Mouse (Mus musculus) heart, postnatal 36 days (tissue): ENCODE measurements at regions not wholly inside any gene's neighbourhood (a gene's known extent, or its start where the extent isn't known, plus 50 kb on each side); places are given as distances from the start of the nearest gene placed in this dataset.

Experiments
- DNase-seq, 2 experiments: peaks; one replicate each; pipeline ENCODE4 v3.0.0; 2021 to 2022
- intact Hi-C: fragments of 180-260 bp; cut with DNase I; formaldehyde crosslinking; loops from one replicate; pipeline ENCODE4 v1.15.1; 2025

- no peak for DNase-seq
- intact Hi-C loops: no loop called here
Measured at GRCm38 (mm10) chr13:115676836-115677235, 575.1 kb upstream of the Itga1 start.

DNA sequence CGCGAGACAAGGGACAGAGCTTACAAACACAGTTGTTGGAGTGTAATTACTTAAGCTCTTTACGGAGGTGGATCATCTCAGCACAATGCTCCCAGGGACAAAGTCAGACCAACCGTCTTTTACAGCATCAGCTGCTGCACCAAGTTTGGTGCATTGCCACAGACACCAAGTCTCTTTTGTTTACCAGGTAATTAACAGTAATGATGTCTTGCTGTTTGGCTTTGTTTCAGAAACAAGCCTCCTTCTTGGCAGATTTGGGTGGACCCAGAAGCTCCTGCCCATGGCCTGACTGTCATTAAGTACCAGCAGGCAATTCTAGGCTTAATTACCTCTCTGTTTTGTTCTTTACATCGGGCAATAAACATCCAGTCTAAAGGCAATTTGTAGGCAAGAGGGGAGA, 572.0 kb upstream of the Itga1 start:
- intact Hi-C loops: no loop called here
- no peak for DNase-seq

DNA sequence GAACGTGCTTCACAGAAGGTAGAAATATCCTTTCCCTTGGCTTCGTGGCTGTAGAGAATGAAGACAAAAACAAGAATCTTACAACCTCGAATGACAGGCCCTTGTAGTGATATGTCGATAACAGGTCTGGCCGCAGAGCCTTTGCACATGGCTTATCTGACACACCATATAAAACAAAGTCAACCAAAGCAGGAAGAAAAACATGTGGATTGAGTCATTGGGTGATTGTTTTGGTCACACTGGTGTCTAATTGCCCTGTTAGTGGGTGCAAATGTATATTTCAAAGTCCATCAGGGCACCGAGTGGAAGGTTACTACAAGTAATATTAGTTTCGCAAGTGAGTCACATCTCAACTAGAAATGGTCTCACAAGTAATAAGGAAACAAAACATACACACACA, 569.9 kb upstream of the Itga1 start:
- intact Hi-C loops: no loop called here
- DNase-seq: no peak

DNA sequence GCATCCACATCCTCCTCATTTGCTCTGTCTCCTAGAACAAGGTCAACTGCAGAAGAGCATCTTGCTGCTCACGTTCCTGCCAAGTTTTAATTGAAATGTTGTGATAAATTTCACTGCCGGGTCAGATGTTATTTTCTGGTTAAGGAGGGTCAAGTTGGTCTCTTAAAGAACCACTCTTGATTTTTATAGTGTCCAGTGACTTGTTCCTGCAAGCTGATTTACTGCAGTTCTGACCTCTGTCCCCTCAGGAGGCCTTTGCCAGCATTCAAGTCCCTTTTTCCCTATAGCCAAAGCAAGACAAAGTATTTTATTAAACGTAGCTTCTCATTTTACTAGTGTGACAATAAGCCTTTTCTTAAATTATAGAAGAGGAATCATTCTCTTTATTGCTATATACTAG, 567.8 kb upstream of the Itga1 start:
- intact Hi-C loops: no loop called here
- no peak for DNase-seq

GRCm38 (mm10) chr13:115655134-115655533, 553.4 kb upstream of the Itga1 start:
- intact Hi-C loops: no loop called here
- DNase-seq: no peak

GRCm38 (mm10) chr13:115652935-115653334, 551.2 kb upstream of the Itga1 start:
- intact Hi-C loops: no loop called here
- DNase-seq: no peak

DNA sequence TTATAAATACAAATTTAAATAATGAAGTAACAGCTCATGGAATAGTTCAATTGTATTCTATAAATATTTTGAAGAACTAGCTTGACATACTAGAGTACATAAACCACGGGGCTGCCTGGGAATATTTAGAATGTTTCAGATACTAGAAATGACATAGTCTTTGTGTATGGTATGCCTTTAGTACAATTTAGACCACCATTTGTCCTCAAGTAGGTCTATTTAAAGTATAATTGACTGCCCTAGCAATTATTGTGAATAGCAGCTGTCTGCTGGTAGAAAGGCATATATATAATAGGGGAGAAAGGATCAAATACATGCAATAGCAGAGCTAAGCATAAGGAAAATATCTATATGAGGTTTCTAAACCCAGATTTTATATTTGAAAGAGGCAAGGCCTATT, 550.6 kb upstream of the Itga1 start:
- intact Hi-C loops: no loop called here
- no peak for DNase-seq

GRCm38 (mm10) chr13:115631410-115632105, 529.8 kb upstream of the Itga1 start:
- intact Hi-C loops: no loop called here
- no peak for DNase-seq

GRCm38 (mm10) chr13:115630603-115631002, 528.8 kb upstream of the Itga1 start:
- DNase-seq: no peak
- intact Hi-C loops: no loop called here

GRCm38 (mm10) chr13:115613174-115613573, 511.4 kb upstream of the Itga1 start:
- DNase-seq: no peak

GRCm38 (mm10) chr13:115606441-115606840, 504.7 kb upstream of the Itga1 start:
- DNase-seq: no peak
- intact Hi-C loops: no loop called here

More at GRCm38 (mm10) chr13:115613174-115613573, 511.4 kb upstream of the Itga1 start:
- intact Hi-C loops: no loop called here

DNA sequence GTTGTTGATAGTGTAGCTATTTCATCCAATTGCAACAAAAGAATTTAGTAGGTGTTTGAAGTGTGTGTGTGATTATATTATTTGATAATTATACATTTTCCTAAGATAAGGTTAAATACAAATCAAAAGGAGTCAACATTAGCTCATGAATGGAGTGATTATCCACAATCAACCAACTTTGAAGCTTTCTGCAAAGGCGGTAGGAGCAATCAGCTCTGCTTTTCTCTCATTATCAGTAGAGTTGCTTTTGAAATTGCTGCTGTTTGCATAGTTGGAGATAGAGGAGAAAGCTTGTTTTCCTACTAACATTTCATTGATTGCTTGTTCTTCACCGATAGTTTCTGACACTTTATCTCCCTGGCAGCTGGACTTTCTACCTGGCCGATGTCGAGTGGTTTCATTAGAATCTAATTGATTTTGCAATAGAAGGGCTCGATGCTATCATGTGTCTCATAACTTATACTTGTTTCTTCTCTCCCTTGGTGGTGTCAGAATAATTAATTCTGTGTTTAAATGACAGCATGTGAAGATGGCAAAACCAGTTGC, 493.4 kb upstream of the Itga1 start:
- intact Hi-C loops: no loop called here
- DNase-seq: no peak

- intact Hi-C loops: no loop called here
- DNase-seq: no peak
Measured at GRCm38 (mm10) chr13:115575967-115576366, 474.2 kb upstream of the Itga1 start.

DNA sequence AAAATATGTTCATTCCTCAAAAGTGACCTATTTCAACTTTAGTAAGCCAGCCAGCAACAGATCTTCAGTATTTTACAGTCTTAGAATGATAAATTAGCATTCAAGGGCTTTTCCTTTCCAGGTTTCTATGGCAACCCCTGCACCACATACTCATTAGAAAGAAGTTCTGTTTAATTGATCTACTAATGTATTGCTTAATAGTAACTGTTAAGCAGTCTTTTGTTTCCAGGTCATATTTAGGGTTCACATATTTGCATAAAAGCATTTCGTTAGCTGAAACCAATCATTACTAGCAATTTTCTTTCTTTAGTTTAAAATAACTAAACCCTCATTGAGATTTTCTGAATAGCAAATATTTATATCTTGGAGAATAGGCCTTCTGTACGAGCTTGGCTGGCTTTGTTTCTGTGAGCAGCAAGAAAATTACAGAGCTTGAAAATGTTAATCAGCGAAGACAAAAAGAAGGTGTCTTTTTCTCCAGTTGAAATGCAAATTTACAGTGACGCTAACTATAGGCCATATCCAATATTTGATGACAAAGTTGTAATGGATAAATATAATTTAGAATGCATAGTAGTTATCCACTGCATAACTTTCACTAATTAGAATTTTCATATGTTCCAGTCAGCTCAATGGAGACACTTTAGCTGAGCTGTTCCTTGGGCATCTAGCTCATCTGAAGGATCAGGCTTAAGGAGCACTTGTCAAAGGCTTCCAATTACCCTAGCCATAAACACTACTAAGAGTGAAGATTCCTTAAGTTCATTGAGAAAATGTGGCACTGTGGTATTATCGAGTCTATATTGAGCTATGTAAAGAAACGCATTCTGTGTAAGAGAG, 473.5 kb upstream of the Itga1 start:
- intact Hi-C loops: no loop called here
- no peak for DNase-seq

GRCm38 (mm10) chr13:115541167-115541566, 439.4 kb upstream of the Itga1 start:
- DNase-seq: no peak
- intact Hi-C loops: no loop called here

DNA sequence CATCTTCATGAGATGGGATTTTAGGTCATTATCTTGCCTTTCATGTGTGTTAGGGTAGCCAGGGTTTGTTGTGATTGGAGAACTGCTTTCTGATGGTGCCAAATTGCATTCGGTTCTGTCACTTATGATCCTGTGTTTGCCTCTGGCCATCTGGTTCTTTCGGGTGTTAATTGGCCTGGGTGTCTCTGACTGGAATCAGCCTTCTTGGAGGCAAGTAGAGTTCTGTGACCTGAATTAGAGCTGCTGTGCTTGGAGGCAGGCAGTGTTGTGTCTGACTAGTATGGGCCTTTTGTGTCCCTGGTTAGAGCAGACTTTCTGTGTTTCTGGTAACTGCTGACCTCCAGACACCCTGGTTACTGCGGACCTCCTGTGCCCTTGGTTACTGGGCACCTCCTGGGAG, 434.1 kb upstream of the Itga1 start:
- DNase-seq: no peak
- intact Hi-C loops: no loop called here

DNA sequence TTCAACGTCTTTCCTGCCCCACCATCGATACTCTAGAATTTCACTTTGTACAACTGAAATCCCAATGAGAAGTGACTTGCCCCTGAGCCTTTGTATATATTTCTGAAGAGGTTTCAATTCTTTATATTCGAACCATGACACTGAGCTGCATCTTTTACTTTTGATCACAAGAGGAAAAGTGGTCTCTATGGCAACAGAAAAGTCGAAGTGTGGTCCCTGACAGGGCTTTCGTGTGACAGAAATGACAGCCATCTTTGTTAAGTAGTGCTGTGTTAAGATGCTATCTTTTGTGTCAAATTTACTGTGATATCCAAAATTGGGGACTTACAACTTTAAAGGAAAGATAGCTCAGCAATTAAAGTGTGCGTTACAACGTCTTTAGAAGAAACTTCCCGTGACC, 412.1 kb upstream of the Itga1 start:
- intact Hi-C loops: no loop called here
- no peak for DNase-seq

GRCm38 (mm10) chr13:115512214-115512613, 410.4 kb upstream of the Itga1 start:
- intact Hi-C loops: no loop called here
- no peak for DNase-seq

GRCm38 (mm10) chr13:115508646-115509045, 406.9 kb upstream of the Itga1 start:
- no peak for DNase-seq
- intact Hi-C loops: no loop called here

DNA sequence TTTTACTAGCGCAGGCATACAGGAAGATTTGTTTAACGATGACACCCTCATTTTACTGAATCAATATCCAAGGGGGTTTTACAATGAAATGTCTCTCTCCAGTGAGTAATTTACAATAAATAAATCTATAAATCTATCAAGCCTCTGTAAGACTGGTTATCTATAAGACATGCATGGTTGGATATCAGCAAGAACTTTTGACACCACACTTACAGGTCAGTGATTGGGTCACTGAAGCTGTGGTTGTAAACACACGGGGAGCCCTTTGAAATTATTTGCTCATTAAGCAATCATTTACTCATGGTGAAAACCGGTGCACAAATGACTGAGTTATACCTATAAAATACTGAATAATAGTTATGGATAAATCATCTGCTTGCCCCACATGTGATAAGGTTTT, 392.6 kb upstream of the Itga1 start:
- intact Hi-C loops: no loop called here
- DNase-seq: no peak

GRCm38 (mm10) chr13:115475861-115476260, 374.1 kb upstream of the Itga1 start:
- intact Hi-C loops: no loop called here
- DNase-seq: no peak

DNA sequence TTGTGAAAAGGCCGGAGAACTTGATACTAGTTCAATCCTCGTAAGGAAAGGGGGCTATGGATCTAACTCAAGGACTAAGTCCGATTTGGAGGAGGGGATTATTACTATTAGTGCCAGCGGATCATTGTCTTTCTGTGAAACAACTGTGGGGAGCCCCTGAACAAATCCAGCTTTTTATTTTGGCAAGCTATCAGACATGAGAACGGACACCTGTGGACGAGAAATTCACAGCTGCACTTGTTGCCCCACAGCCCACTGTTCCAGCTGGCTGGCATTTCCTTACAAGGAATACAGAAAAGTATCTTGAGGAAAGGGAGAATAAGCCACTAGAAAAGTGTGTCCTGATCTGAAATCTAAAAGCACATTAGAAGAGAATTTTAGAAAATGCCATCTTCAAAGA, 363.9 kb upstream of the Itga1 start:
- intact Hi-C loops: no loop called here

More for the DNA sequence above, 363.9 kb upstream of the Itga1 start:
- DNase-seq: no peak
